Mouse (Mus musculus) ES-Bruce4 (cell line): ENCODE results near the gene Dld. TPM values are rescaled to one million over a fixed set of nuclear protein-coding genes. Genes with fewer than 3 reads are reported as not detected.

Source experiments
- H3K27ac ChIP-seq: 2 replicates; pipeline ENCODE4 v1.5.1; 2012; ENCODE audit warnings: low read length, inconsistent platforms; ENCODE audit not compliant: insufficient read depth
- H3K27me3 ChIP-seq: 2 replicates; pipeline ENCODE4 v1.6.1; 2012; ENCODE audit warnings: mild to moderate bottlenecking, low read length, inconsistent platforms; ENCODE audit not compliant: control insufficient read depth, poor library complexity, insufficient read depth, severe bottlenecking
- H3K36me3 ChIP-seq: 2 replicates; pipeline ENCODE4 v1.6.1; 2012; ENCODE audit warnings: inconsistent platforms, mild to moderate bottlenecking, low read length, moderate library complexity; ENCODE audit not compliant: control insufficient read depth, poor library complexity, insufficient read depth, severe bottlenecking
- H3K4me1 ChIP-seq: one replicate; pipeline ENCODE4 v1.8.1; 2011; ENCODE audit warnings: low read length; ENCODE audit not compliant: control insufficient read depth, insufficient read depth
- H3K4me3 ChIP-seq: 2 replicates; pipeline ENCODE4 v1.5.1; 2011; ENCODE audit warnings: low read depth, mild to moderate bottlenecking, low read length
- H3K9ac ChIP-seq: 2 replicates; pipeline ENCODE4 v1.6.1; 2012; ENCODE audit warnings: low read depth, mild to moderate bottlenecking, inconsistent platforms; ENCODE audit not compliant: poor library complexity, severe bottlenecking
- H3K9me3 ChIP-seq: replicated peaks from 2 replicates; pipeline ENCODE4 v1.6.1; 2012; ENCODE audit warnings: mild to moderate bottlenecking, low read length, inconsistent platforms; ENCODE audit not compliant: control insufficient read depth, poor library complexity, insufficient read depth, severe bottlenecking
- CTCF ChIP-seq: IDR thresholded peaks from one replicate; pipeline ENCODE4 v1.8.1; 2011; ENCODE audit warnings: low read depth, low read length
- EP300 ChIP-seq: IDR thresholded peaks from 2 replicates; pipeline ENCODE4 v1.6.1; 2011; ENCODE audit warnings: low read depth, low read length; ENCODE audit not compliant: insufficient read depth
- POLR2A ChIP-seq: IDR thresholded peaks from one replicate; pipeline ENCODE4 v1.8.1; 2011; ENCODE audit warnings: low read length; ENCODE audit not compliant: insufficient read depth
- polyA plus RNA-seq: library from polyadenylated mRNA; stranded (reverse); fragments of >200 nt; gene quantifications from 2 replicates; pipeline ENCODE4 v1.2.4, GENCODE M21; 2011; ENCODE audit warnings: low read depth; ENCODE audit not compliant: missing spikeins, insufficient read depth, insufficient read length

The Dld gene
- polyA plus RNA-seq, 1 experiment = 156 TPM

DNA sequence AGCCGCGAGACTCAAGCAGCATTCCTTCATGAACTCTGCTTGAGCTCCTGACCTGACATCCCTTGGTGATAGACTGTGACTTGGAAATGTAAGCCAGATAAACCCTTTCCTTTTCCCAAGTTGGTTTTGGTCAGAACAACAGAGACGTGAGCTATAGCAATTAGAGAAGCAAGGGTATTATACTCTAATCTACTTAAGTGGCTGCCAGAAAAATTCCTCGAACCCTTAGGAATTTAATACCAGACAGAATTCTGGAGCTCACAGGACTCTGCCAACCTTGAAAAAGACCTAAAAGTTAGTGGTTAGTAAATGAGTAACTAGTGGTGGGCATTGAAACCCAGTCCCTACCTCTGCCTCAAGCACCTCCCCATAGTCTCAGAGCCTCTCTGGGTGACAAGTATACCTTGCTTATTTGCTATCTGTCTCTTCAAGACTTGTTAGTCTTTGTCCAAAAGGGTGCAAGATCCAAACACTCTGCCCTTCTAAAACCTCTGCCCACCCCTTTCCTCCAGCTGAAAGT lies 67.6 kb downstream of the Dld start:
- no peaks in the 10 kb centered on the region for H3K4me1 ChIP-seq
- H3K9ac ChIP-seq = no peak overlapping the region
- no peak overlapping the region for H3K4me3 ChIP-seq
- TF ChIP-seq POLR2A (no peak), EP300 (no peak), CTCF (no peak)
- H3K27me3 ChIP-seq = no peaks in the 10 kb centered on the region
- H3K36me3 ChIP-seq = peaks cover 7% of the 10 kb centered on the region; the same call in 1 of the 2 replicates
- H3K9me3 ChIP-seq = no peaks in the 10 kb centered on the region
- H3K27ac ChIP-seq = no peak overlapping the region

DNA sequence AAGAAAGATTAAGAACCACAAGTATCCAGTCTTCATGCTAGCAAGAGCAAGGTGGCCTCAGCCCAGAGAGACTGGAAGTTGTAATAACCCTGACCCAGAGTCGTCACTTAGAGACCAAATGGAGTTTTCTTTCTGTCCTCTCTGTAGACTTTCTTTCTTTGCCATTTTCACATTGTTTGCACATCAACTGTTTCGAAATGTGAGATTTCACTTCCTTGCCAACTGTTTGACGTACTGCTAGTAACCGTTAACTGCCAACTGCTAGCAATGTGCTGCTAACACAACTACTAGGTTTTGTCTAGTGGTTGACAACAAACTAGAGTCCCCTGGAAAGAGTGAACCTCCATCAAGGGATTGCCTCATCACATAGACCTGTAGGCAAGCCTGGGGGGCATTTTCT lies 68.1 kb downstream of the Dld start:
- no peak for TF ChIP-seq CTCF
- no peak for TF ChIP-seq POLR2A
- no peak for TF ChIP-seq EP300
- H3K36me3 ChIP-seq = peaks cover 8% of the 10 kb centered on the region; the same call in 1 of the 2 replicates

DNA sequence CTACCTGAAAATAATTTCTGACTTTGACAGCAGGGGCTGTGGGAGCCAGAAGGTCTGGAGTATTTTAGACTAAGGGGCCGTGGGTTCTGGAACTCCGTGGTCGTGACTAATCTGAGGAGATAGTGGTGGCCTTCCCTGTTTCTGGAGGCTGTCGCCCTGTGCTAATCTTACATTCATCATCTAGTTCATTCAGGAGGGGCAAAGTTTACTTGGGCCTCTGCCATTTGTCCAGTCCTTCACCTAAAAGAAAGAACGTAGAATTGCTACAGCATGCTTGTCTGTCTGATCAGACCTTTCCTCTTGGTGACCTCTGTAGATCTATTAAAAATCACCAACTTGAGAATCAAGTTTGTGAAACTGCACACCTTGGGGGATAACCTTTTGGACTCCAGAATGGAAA lies 69.0 kb downstream of the Dld start:
- no peaks in the 10 kb centered on the region for H3K27me3 ChIP-seq
- H3K4me3 ChIP-seq = no peak overlapping the region
- no peaks in the 10 kb centered on the region for H3K9me3 ChIP-seq
- no peaks in the 10 kb centered on the region for H3K4me1 ChIP-seq
- TF ChIP-seq CTCF (no peak), POLR2A (no peak), EP300 (no peak)
- peaks cover 4% of the 10 kb centered on the region; the same call in 1 of the 2 replicates for H3K36me3 ChIP-seq
- no peak overlapping the region for H3K9ac ChIP-seq
- H3K27ac ChIP-seq = no peak overlapping the region

More for the DNA sequence above, 68.1 kb downstream of the Dld start:
- Histone ChIP-seq H3K27ac (no peak overlapping the region), H3K4me3 (no peak overlapping the region), H3K27me3 (no peaks in the 10 kb centered on the region), H3K4me1 (no peaks in the 10 kb centered on the region), H3K9me3 (no peaks in the 10 kb centered on the region), H3K9ac (no peak overlapping the region)

Other genes starting within 250 kb of the Dld start
- gene Gm6993, start 110.7 kb downstream of the Dld start, polyA plus RNA-seq = not detected in 2 replicates
- 142 and 163 TPM in 2 replicates for gene Lamb1, start 86.2 kb downstream of the Dld start, polyA plus RNA-seq
- 0.68 and 1.1 TPM in 2 replicates for gene Slc26a3, start 39.4 kb upstream of the Dld start, polyA plus RNA-seq
- gene Cbll1, start 148.2 kb upstream of the Dld start, polyA plus RNA-seq = 45.3 and 47.6 TPM in 2 replicates
- gene Slc26a4, start 208.5 kb upstream of the Dld start, polyA plus RNA-seq = not detected in 2 replicates